Mouse (Mus musculus): ENCODE data around the gene Hydin. TPM values are rescaled to one million over a fixed set of nuclear protein-coding genes. Genes with fewer than 3 reads are reported as not detected.

Gene Hydin
- polyA plus RNA-seq (2015; fragmentation: Nextera tagmentation; extraction: Ambion mirVana): 0.34 TPM in 2 replicates

DNA sequence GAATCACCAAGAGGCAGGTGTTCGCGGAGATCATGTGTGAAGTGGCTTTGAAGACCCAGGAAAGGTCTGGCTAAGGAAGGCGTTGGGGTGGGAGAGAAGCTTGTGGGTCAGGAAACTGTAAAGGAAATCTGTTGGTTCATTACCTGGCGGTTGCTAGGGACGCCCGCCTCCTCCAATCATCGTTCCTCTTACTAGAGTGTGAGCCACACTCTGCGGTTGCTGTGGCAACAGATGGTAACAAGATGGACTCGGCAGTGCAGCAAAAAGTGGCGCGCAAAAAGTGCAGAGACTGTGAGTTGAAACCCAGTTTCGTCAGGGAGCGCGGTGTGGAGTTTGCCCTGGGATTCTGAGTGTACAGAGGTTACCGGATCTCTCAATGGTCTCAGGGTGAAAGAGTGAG, at the start of gene Hydin:
Hydin (plus strand) TSS at position 237 of the 400 bp plus-strand sequence.
- Histone ChIP-seq H3K36me3 (no peaks in the 10 kb centered on the region), H3K27me3 (no peaks in the 10 kb centered on the region), H3K27ac (no peak within 1 kb of the TSS), H3K4me1 (peaks cover 13% of the 10 kb centered on the region), H3K4me3 (peak within 1 kb of the TSS; percentile 41), H3K9ac (peak within 1 kb of the TSS; percentile 41), H3K4me2 (peak within 1 kb of the TSS; percentile 73), H3K9me3 (no peaks in the 10 kb centered on the region)
- under 1% methylated on average over 15 of the region's 15 CpGs for WGBS
- peak; percentile 75; the same call in 1 of the 2 replicates for ATAC-seq (ENCODE audit: borderline replicate concordance, extremely low read depth, low FRiP score, low TSS enrichment)

DNA sequence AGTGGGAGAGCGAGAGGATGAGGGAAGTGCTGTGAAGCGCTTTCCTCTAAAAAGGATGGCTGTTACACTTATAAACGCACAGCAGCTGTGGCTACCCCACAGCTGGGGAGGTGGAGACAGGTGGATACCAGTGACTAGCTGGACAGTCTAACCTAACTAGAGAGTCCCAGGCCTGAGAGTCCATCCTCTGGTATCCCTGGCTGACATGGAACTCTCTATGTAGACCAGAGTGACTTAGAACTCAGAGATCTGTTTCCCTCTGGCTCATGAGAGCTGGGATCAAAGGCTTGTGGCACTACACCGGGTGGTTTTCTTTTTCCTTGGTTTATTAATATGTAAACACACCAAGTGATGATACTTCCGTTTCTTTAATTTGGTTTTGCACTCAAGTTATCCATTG, 49.6 kb upstream of the Hydin start:
- peak; percentile 16; the same call in 1 of the 2 replicates for ATAC-seq (ENCODE audit: borderline replicate concordance, extremely low read depth, low FRiP score, low TSS enrichment)
- H3K9ac ChIP-seq: no peak overlapping the region
- H3K4me3 ChIP-seq: peak overlapping the region; percentile 62
- peak overlapping the region; percentile 70 for H3K4me2 ChIP-seq
- no peak overlapping the region for H3K27ac ChIP-seq
- peaks cover 15% of the 10 kb centered on the region for H3K36me3 ChIP-seq
- WGBS: 35% methylated on average over 5 of the region's 5 CpGs
- no peaks in the 10 kb centered on the region for H3K27me3 ChIP-seq
- H3K4me1 ChIP-seq: peaks cover 11% of the 10 kb centered on the region
- no peaks in the 10 kb centered on the region for H3K9me3 ChIP-seq

DNA sequence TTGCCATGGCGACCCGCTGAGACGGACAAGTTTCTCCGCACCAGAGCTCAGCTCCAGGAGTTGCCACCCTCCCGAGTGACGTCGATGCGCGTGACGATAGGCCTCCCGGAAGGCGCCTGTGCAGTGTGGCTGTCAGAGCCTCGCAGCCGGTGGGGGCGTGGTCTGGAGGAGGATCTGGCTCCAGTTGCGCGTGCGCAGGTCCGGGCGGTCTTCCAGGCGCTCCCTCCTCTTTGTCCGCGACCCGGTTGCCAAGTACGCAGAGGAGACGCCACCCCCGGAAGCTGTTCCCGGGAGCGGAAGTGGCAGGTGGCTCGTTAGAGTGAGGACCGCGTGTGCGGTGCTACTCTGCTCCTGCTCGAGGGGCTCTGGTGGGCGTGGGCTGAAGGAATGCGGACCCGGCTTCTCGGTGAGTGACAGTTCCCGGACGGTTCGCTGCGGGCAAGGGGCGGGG, 49.1 kb upstream of the Hydin start:
- H3K4me1 ChIP-seq: peaks cover 11% of the 10 kb centered on the region
- ATAC-seq (ENCODE audit: borderline replicate concordance, extremely low read depth, low FRiP score, low TSS enrichment): peak; percentile 99
- peaks cover 20% of the 10 kb centered on the region for H3K36me3 ChIP-seq
- H3K4me3 ChIP-seq: peak overlapping the region; percentile 62
- H3K9me3 ChIP-seq: no peaks in the 10 kb centered on the region
- under 1% methylated on average over 43 of the region's 43 CpGs for WGBS
- H3K9ac ChIP-seq: peak overlapping the region; percentile 42
- H3K27me3 ChIP-seq: no peaks in the 10 kb centered on the region
- H3K4me2 ChIP-seq: peak overlapping the region; percentile 70
- H3K27ac ChIP-seq: no peak overlapping the region; the same call in 1 of the 2 replicates

DNA sequence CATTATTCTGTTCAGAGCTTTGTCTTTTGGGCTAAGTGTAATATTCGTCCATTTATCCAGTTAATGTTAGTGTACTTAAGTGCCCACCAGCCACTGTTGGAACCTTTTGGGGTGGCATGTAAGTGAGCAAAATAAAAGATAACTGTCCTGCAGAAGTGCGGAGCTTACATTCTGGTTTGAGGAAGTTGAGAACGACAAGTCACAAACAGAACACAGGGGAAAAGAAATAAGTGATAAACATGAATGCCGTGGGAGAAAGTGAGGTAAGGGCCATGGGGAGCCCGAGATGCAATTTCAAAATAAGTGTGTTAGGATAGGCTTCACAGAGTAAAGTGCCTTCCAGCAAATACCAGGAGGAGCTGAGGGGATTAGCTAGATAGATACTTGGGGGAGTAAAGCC, 48.3 kb upstream of the Hydin start:
- Histone ChIP-seq H3K9me3 (no peaks in the 10 kb centered on the region), H3K4me2 (peak overlapping the region; percentile 70), H3K27me3 (no peaks in the 10 kb centered on the region), H3K36me3 (peaks cover 28% of the 10 kb centered on the region), H3K27ac (no peak overlapping the region), H3K9ac (no peak overlapping the region), H3K4me1 (peaks cover 11% of the 10 kb centered on the region), H3K4me3 (peak overlapping the region; percentile 62)
- 59% methylated on average over 5 of the region's 5 CpGs for WGBS
- ATAC-seq (ENCODE audit: borderline replicate concordance, extremely low read depth, low FRiP score, low TSS enrichment): no peak

DNA sequence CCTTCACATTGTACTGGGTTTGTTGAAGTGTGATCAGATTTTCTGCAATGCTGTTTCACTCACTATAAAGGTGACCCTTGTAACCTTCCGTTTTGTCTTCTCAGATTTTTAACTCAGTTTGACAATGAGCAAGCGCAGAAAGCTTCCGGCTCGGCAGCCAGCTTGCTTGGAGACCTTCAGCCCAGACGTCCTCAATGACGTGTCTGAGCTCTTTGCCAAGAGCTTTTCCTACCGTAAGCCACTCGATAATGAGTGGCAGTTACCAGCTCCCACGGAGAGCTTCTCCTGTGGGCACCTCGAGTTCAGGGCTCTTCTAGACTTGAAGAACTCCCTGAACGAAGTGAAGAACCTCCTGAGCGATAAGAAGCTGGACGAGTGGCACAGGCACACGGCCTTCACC, 45.8 kb upstream of the Hydin start:
- peaks cover 32% of the 10 kb centered on the region for H3K36me3 ChIP-seq
- no peak for ATAC-seq (ENCODE audit: borderline replicate concordance, extremely low read depth, low FRiP score, low TSS enrichment)
- no peak overlapping the region for H3K4me2 ChIP-seq
- H3K9ac ChIP-seq: no peak overlapping the region
- H3K9me3 ChIP-seq: no peaks in the 10 kb centered on the region
- H3K4me1 ChIP-seq: peaks cover 11% of the 10 kb centered on the region
- H3K27me3 ChIP-seq: no peaks in the 10 kb centered on the region
- WGBS: 87% methylated on average over 14 of the region's 14 CpGs
- no peak overlapping the region for H3K4me3 ChIP-seq
- no peak overlapping the region for H3K27ac ChIP-seq

DNA sequence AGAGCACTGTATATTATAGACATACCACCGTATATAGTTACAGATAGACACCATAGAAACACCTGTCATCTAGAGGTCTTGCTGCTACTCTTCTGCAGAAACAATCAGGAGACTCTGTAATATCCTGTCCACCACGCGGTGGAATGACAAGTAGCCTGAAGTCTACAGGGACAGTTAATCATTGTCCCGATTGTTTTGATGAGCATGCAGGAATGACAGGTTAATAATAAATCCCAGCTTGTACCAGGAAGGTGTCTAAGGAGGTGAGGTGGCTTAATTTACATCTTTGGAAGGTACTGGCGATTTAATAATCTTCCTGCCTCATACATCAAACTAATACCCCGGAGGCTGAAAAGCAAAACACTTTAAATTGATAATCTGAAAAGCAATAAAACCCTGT, 36.0 kb upstream of the Hydin start:
- Histone ChIP-seq H3K27me3 (no peaks in the 10 kb centered on the region), H3K4me3 (no peak overlapping the region), H3K9me3 (no peaks in the 10 kb centered on the region), H3K4me1 (no peaks in the 10 kb centered on the region), H3K27ac (no peak overlapping the region), H3K36me3 (no peaks in the 10 kb centered on the region), H3K9ac (no peak overlapping the region), H3K4me2 (no peak overlapping the region)
- WGBS: 61% methylated on average over 6 of the region's 6 CpGs
- no peak for ATAC-seq (ENCODE audit: borderline replicate concordance, extremely low read depth, low FRiP score, low TSS enrichment)

DNA sequence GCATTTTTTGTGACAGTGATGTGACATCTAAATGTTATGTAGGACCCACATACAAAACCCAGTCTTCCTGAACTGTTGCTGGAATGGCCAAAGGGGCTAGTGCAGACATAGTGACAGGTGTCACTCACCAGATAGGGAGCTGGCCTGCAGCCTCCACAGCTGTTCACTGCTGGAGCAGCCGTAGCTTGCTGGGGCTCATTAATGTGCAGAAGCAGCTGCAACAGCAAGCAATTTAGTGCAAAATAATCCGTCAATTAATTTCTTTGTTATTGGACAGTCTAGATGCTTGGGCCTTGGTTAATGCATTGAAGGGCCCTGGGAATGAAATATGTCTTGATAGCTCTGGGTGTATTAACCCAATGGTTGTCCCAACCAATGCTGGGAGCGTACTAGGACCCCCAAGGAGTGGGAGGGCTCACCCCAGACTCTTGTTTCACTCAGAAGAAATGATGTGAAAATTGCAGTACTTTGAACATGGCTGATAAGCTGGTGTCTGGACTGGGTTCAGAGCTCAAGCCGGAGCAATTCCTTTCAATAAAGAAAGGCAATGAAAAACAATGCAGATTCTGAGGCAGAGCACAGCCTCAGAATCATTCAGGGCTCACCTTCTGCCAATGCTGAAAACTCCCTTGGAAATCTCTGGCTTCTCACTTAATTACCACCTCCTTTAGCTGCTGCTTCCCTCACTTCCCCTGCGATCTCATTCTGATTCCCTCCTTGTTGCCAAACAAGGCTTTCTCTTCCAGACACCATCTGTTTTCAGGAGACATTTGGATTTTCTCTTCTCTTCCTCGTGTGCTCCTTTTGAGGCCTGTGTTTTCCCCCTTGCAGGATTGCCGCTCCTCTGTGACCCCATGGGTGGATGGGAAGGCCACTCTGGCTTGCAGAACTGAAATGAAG, 24.2 kb upstream of the Hydin start:
- H3K4me2 ChIP-seq: no peak overlapping the region
- no peaks in the 10 kb centered on the region for H3K27me3 ChIP-seq
- no peak for ATAC-seq (ENCODE audit: borderline replicate concordance, extremely low read depth, low FRiP score, low TSS enrichment)
- 43% methylated on average over 7 of the region's 7 CpGs for WGBS
- H3K4me1 ChIP-seq: no peaks in the 10 kb centered on the region
- H3K4me3 ChIP-seq: no peak overlapping the region
- H3K27ac ChIP-seq: no peak overlapping the region
- no peaks in the 10 kb centered on the region for H3K36me3 ChIP-seq
- H3K9ac ChIP-seq: no peak overlapping the region
- no peaks in the 10 kb centered on the region for H3K9me3 ChIP-seq

DNA sequence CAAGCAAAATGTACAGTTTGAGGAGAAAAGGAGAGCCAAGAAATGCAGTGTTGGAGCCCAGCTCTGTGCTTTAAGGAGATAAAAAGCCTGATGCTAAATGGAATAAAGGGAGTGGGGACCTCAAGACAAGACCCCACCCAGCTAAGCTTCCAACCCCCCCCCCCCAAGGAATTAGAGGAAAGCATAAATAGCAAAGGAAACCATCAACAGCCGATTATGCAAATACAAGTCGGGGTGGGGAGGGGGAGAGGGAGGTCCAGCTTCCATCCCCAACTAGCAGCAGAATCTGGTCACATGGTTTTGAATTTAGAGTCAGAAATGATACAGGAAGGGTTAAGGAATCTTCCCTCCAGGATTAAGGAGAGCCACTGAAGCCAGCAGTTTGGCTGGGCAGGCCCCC, 22.2 kb upstream of the Hydin start:
- no peak overlapping the region for H3K4me3 ChIP-seq
- no peaks in the 10 kb centered on the region for H3K9me3 ChIP-seq
- no peak for ATAC-seq (ENCODE audit: borderline replicate concordance, extremely low read depth, low FRiP score, low TSS enrichment)
- no peak overlapping the region for H3K27ac ChIP-seq
- H3K9ac ChIP-seq: no peak overlapping the region
- no peaks in the 10 kb centered on the region for H3K36me3 ChIP-seq
- H3K27me3 ChIP-seq: no peaks in the 10 kb centered on the region
- no peak overlapping the region for H3K4me2 ChIP-seq
- 56% methylated on average over 2 of the region's 2 CpGs for WGBS
- no peaks in the 10 kb centered on the region for H3K4me1 ChIP-seq

DNA sequence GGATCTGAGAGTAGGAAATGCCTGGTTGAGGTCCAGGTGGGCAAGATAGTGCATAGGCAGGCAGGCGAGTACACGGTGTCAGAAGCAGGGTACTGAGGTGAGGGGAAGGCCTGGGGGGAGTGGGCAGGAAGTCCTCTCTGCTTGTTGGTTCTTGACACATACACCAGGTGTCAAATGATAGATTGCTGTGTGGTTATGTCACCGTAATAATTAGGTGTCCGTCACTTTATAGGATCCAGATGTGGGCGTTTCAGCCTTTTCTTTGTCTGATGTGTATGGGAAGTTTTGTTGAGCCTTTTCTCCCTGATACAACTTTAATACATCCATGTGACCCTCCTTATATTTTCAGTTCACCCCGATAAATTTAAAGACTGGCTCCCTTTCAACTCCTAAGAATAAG, 19.5 kb upstream of the Hydin start:
- Histone ChIP-seq H3K4me2 (no peak overlapping the region), H3K9me3 (no peaks in the 10 kb centered on the region), H3K9ac (no peak overlapping the region), H3K27me3 (no peaks in the 10 kb centered on the region), H3K27ac (no peak overlapping the region), H3K4me3 (no peak overlapping the region), H3K4me1 (no peaks in the 10 kb centered on the region), H3K36me3 (no peaks in the 10 kb centered on the region)
- WGBS: 65% methylated on average over 6 of the region's 6 CpGs
- no peak for ATAC-seq (ENCODE audit: borderline replicate concordance, extremely low read depth, low FRiP score, low TSS enrichment)

DNA sequence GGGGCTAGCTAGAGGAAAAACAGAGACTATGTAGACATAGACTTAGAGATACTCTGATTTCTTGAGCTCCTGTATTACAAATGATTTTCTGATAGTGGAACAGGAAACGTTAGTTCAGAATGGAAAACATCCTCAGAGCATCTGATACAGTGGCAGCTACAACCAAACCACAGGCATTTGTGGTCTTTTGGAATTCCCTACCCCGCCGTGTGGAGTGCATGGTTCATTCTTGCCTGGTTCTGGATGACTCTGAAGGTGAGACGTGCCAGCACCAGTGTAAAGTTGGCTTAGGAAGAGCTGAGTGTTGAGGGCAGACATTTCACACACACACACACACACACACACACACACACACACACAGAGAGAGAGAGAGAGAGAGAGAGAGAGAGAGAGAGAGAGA, 12.8 kb upstream of the Hydin start:
- no peaks in the 10 kb centered on the region for H3K36me3 ChIP-seq
- no peaks in the 10 kb centered on the region for H3K9me3 ChIP-seq
- H3K4me3 ChIP-seq: no peak overlapping the region
- no peaks in the 10 kb centered on the region for H3K27me3 ChIP-seq
- no peak overlapping the region for H3K9ac ChIP-seq
- no peak overlapping the region for H3K4me2 ChIP-seq
- WGBS: 67% methylated on average over 4 of the region's 4 CpGs
- H3K4me1 ChIP-seq: no peaks in the 10 kb centered on the region
- ATAC-seq (ENCODE audit: borderline replicate concordance, extremely low read depth, low FRiP score, low TSS enrichment): no peak
- H3K27ac ChIP-seq: no peak overlapping the region

DNA sequence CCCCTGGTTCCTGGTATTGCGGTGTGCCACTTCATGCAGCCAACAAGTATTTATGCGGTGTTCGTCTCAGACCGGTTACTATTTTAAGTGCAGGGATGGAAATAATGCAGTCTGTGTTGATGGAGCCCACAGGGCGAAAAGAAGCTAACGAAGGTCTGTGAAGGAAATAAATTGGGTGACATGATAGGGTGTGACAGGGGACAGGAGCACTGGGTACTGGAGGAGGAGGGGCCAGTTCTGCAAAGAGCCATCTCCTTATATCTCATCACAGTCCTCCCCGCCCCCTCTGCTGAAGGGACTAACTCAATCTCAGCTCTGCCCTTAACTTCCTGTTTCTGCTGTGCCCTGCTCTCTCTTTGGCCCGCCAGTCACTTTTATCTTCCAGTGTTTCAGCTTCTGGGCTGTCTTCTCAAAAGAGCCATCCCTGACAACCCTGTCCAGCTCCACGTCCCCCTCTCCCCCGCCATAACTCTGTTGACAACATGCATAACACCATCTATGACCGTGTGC, 926 bp upstream of the Hydin start:
- Histone ChIP-seq H3K9ac (no peak overlapping the region), H3K27ac (no peak overlapping the region), H3K27me3 (no peaks in the 10 kb centered on the region), H3K36me3 (no peaks in the 10 kb centered on the region), H3K4me2 (peak overlapping the region; percentile 20; the same call in 1 of the 2 replicates), H3K4me3 (no peak overlapping the region), H3K9me3 (no peaks in the 10 kb centered on the region), H3K4me1 (peaks cover 13% of the 10 kb centered on the region)
- no peak; the same call in 1 of the 2 replicates for ATAC-seq (ENCODE audit: borderline replicate concordance, extremely low read depth, low FRiP score, low TSS enrichment)
- 34% methylated on average over 11 of the region's 11 CpGs for WGBS

DNA sequence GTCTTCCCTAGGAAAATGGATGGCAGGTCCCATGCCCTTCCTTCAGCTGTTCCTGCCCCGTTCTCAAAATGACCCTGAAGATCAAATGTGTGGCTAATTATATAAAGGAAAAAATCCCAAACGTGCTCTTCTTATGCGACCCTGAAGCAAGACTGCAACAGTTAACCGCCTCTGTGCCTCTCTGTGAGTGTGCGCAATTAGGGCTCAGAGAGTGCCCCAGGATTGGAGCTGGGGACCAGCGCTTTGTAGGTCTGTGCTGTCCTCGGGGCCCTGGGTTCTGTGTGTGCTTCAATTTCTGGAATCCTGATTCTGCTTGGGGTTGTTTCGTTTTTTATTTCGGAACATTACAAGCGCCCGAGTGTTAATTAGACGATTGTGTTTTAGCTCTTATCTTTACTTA, 491 bp downstream of the Hydin start:
- Histone ChIP-seq H3K9ac (peak overlapping the region; percentile 41), H3K4me2 (peak overlapping the region; percentile 73), H3K9me3 (no peaks in the 10 kb centered on the region), H3K36me3 (no peaks in the 10 kb centered on the region), H3K4me1 (peaks cover 13% of the 10 kb centered on the region), H3K27ac (no peak overlapping the region), H3K27me3 (no peaks in the 10 kb centered on the region), H3K4me3 (peak overlapping the region; percentile 41)
- WGBS: 7% methylated on average over 12 of the region's 12 CpGs
- ATAC-seq (ENCODE audit: borderline replicate concordance, extremely low read depth, low FRiP score, low TSS enrichment): no peak

Data from lung, embryonic 15.5 days (tissue).